Mouse (Mus musculus) ES-E14 (cell line): ENCODE data around the gene Pilrb2.
"Not testable (repeated sequence)": the region's sequence is repeated elsewhere in the genome, so short reads cannot be mapped to it uniquely, and the experiment has no call there.

ENCODE experiments used
- CHD2 ChIP-seq: IDR thresholded peaks from 2 replicates; pipeline ENCODE4 v1.6.1; 2014; ENCODE audit warnings: mild to moderate bottlenecking, low read depth, low read length, inconsistent platforms
- HCFC1 ChIP-seq: IDR thresholded peaks from 2 replicates; pipeline ENCODE4 v1.6.1; 2012; ENCODE audit warnings: low read length, inconsistent platforms, borderline replicate concordance; ENCODE audit not compliant: insufficient read depth
- MAFK ChIP-seq: IDR thresholded peaks from 2 replicates; pipeline ENCODE4 v1.6.1; 2014; ENCODE audit warnings: mild to moderate bottlenecking, low read depth, low read length, inconsistent platforms; ENCODE audit not compliant: insufficient read depth
- ZC3H11A ChIP-seq: IDR thresholded peaks from 2 replicates; pipeline ENCODE4 v1.6.1; 2012; ENCODE audit warnings: low read depth, mild to moderate bottlenecking, inconsistent platforms, low read length, borderline replicate concordance
- ZNF384 ChIP-seq: IDR thresholded peaks from 2 replicates; pipeline ENCODE4 v1.6.1; 2012; ENCODE audit warnings: low read depth, low read length, inconsistent platforms

GRCm38 (mm10) chr5:137837110-137837509, 34.5 kb downstream of the Pilrb2 start:
- TF ChIP-seq CHD2, HCFC1, ZC3H11A, ZNF384, MAFK: not testable (repeated sequence)
